Mouse (Mus musculus) adrenal gland, adult 2 months (tissue): ENCODE results near the gene Fes. TPM values are rescaled to one million over a fixed set of nuclear protein-coding genes. Genes with fewer than 3 reads are reported as not detected.
"Not testable (repeated sequence)": the region's sequence is repeated elsewhere in the genome, so short reads cannot be mapped to it uniquely, and the experiment has no call there.

Experiments
- DNase-seq: peaks from one replicate; pipeline ENCODE4 v3.0.0; 2021
- polyA plus RNA-seq: library from polyadenylated mRNA; depleted of rRNA; stranded (reverse); fragments of >200 nt; gene quantifications from 2 replicates; pipeline ENCODE4 v1.2.3, GENCODE M21; 2012
- total RNA-seq, 2 experiments: library from RNA; stranded (reverse); gene quantifications; 2 replicates each; pipeline ENCODE4 v1.2.3; 2021

The Fes gene
- total and polyA plus RNA-seq, 3 experiments = 7.9 to 14.8 (median 13.0) TPM

DNA sequence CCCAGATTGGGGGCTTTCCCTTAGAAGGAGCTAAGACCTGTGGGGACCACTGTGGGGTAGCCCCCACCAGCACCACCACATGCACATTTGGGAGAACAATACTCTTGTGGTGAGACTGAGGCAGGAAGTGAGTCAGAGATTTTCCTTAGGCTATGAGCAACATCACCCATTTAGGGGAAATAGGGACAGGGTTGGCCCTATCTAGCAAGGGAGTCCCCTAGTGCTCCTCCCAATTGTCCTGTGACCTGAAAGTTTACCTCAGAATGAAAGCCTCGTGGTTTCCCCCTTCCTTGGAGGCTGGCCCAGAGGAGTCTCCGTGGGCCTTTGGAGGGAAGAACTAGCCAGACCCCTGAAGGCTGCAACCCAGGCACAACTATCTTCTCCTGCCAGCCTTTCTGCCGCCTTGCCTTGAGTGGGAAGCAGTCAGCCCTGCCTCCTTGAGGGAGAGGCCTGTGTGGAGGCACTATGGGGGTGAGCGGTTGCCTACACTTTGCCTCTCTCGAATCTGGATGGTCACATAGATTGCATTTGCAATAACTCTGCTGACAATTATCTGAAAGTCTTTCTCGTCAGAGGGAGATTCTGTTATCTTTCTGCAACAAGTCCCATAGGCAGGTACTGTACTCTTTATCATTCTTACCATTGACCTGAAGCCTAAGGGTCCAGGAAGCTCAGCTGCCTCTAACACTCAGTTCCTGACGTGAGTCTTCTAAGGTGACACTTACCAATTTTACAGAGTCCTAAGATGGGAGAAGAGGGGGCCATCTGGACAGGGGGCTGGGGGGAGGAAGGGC is 16.6 kb upstream of the Fes start:
- DNase-seq = peak; percentile 25

DNA sequence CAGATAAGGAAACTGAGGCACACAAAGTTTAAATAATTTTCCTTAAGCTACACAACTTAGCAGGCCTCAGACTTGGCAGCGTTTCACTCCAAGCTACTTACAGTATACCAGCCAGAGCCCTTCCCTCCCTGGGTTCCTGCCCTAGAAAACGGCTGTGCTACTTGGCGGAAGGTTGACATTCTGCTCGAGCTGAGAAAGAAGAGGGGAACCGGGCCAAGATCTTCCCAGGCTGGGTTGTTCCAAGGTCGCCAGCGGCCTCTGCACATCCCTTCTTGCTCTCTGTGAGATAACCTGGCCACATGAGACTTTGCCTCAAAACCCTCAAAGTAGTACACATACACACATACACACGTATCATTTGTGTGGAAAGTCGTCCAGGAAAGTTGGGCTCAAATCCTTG is 15.8 kb upstream of the Fes start:
- peak; percentile 88 for DNase-seq

DNA sequence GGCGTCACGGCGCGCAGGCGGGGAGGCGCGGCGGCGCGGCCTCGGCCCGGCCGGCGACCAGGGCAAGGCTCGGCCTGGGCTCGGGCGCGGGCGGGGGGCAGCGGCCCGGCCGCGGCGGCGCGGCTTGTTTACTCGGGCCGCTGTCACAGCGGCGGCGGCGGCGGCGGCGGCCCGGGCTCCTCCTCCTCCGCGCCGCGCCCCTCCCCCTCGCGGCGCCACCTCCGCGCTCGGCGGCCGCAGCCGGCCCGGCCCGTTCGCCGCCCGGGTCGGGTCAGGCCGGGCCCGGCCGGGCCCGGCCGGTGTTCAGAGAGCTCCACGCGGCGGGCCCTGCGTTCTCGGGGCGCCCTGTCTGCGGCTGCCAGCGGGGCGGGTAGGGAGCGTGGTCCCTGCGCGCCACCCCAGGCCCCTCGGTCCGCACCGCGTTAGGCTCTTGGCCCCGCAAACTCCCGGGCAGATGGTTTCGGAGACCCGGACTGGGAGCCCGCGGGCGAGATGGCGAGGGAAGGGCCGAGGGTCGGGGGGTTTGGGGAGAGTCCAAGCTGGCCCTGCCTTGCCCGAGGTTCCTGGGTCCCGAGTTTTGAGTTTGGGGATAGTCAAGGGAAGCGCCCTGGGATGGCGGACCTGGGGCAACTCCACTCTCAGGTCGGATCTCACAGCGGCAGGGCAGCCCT is 15.0 kb upstream of the Fes start:
- DNase-seq = peak; percentile 86

DNA sequence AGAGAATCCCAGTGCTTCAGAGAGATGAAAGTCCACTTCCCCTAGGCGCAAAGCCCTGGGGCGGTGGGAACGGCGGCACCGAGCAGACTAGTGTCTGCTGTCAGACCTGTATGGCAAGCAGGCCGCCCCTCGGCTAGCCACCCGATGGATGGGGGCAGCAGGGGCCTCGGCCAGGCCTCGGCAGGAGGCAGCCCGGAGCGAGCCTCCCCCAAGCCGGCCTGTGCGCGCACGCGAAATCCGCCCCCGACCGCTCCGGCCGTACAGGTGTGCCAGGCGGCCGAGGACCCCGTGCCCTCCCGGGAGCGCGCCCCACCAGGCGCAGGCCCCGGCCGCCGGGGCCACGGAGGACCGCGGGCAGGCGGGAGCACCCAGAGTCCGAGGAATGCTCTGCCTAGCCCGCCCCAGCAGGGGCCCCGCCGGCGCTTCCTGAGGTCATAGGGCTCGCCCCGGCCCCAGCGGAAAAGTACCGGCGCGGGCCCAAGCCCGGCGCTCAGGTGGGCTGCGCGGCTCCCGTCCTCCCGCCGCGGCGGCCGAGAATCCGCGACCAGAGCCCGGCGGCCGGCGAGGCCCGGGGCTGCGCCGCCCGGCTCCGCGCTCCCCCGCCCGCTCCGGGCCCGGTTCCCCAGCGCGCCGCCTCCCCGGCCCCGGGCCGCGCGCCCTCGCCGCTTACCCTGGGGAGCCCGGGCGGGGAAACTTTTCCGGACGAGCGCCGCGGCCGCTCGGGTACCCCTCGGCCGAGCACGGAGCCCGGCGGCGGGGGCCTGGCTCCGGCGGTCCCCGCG is 14.3 kb upstream of the Fes start:
- peak; percentile 78 for DNase-seq

DNA sequence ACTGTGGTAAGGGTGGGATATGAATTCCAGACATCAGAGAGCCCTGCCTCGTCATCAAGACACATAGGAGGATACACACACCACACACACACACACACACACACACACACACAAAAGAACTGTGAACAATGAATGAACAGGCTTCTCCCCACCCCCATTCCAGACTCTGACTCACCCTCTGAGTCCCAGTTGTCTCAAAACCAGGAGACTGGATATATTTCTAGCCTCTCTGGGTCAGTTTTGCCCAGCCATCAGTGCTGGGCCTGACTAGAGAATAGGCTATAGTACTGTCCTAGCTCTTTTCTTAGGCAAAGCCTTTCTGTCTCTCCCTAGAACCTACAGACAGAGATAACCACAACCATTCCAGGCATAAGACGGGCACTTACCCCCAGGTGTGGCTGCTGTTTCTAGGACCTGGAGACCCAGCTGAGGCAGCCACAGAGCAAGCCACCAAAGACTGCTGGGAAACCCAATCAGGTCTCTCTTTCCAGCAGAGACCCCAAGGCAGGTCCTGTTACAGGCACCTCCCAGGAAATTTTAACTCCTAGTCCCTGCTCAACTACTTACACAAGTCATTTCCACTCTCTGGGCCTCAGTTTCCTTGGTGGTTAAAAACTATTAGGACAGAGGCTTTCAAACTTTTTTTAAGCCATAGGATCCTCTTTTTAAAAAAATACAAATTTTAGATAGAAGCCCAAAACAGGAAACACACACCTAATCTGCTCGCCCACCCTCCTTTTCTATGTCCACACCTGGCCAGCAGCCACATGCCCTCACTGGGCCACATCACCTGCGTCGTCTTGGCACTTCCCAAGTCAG is 13.5 kb upstream of the Fes start:
- DNase-seq = peak; percentile 78

DNA sequence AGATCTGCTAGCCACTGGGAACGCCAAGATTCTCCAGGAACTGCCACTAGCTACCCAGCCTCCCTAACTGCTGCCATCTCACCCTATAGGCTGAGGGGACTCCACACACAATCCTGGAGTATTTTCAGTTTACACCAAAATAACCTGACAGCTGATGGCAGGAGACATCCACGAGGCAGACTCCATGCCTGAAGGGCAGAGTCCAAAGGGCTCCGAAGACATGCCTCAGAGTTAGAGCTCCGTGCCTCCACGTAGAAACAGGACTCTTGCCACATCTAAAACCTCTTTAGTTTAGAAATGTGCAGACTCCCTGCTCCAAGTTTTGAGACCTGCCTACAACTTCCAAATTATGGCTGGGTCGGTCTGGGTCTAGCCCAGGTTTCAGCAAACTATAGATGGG is 12.8 kb upstream of the Fes start:
- DNase-seq = peak; percentile 41

DNA sequence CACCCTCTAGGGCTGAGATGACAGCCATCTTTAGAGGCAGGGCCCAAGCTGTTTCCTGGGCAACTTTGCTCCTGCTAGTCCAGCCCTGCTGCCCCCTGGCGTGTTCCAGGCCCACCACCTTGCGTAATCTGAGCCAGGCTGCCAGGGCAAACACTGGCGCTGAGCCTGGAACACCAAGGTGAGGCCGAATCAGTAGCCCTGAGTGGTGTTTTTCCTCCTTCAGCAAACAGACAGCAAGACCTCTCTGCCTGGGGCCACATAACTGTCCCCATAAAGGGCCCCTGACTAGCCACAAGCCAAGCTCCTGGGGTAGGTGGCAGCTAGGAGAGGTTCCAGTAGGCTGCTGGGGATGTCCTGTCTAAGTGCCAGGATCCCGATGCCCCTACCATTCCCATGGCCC is 12.4 kb upstream of the Fes start:
- peak; percentile 88 for DNase-seq

DNA sequence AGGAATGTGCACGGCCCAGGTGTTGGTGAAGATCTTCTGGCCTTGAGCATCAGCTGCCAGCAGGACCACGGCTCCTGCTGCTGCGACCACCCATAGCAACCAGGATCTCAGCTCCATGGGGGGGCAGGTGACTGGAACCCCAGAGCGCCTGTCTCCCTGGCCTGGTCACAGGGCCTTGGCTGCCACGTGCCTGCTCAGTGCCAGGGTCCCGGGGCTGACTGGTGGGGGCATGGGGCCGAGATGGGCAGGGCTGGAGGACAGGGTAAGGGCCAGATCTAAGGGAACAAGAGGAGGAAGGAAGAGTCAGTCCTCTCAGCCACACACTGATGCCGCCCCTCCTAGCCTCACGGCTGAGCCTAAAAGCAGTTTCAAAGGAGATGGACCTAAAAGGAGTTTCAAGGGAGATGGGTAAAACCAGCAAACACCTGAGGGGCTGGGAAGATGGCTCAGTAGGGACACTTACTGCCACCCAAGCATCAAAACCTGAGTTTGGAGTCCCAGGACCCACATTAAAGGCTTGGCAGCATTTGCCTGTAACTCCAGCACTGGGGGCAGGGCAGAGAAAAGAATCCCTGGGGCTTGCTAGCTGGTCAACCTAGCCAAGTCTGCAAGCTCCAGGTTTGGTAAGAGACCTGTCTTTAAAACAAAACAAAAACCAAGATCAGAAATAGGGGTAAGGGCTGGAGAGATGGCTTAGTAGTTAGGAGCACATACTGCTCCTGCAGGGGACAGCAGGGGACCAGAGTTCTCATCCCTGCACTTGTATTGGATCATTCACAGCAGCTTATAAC is 11.1 kb upstream of the Fes start:
- peak; percentile 39 for DNase-seq

DNA sequence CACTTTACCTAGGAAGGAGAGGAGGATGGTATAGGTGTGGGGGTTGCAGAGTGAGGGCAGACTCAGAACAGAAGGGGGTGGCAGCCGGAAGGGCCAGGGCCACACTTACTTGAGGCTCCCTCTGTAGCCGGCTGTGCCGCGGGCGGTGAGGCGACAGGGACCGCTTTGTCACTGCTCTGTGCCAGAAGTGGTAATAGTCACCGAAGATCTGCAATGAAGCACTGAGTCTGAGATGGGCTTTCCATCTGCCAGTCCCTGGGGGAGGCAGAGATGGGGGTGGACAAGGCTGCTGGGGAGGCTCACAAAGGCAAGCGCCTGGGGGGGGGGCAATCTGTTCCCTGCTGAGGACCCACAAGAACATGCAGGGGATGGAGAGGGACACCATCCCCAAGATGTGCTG is 10.2 kb upstream of the Fes start:
- DNase-seq = no peak

DNA sequence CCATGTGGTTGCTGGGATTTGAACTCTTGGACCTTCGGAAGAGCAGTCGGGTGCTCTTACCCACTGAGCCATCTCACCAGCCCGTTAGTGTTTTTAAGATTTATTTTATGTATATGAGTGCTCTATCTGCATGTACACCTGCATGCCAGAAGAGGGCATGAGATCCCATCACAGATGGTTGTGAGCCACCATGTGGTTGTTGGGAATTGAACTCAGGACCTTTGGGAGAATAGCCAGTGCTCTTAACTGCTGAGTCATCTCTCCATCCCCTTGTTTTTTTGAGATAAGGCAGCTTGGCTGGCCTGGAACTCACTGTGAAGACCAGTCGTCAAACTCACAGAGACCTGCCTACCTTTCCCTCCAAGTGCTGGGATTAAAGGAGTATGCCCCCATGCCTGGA is 8.7 kb upstream of the Fes start:
- DNase-seq = not testable (repeated sequence)

DNA sequence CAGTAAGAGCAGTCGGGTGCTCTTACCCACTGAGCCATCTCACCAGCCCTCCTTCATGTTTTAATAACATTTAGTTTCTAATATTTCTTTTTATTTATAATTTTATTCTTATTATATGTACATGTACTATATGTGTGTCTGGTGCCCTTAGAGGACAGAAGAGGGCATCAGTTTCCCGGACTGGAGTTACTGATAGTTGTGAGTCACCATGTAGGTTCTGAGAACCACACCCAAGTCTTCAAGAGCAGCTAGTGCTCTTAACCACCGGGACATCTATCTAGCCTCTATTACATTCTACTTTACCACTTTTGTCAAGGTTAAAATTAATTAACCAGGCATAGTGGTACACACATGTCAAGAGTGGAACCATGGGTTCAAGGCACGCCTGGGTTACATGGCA is 6.9 kb upstream of the Fes start:
- no peak for DNase-seq

DNA sequence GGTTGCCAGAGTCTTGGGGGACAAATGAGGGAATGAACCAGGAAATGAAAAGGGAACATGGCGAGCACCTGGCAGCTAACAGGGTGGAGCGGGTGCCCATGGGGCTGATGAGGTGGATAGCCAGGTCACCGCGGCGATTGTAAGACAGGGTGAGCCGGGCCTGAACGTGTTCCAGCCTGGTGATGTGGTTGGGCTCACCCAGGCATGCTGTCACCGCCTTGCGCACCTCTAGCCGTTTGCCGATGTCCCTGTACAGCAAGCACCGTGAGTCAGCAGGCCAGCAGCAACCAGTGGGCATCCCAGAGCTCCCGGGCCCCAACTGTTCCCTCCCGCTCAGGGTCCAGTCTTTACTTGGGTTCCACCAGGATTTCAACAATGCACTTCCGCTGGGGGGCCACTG is 4.4 kb upstream of the Fes start:
- DNase-seq = no peak

DNA sequence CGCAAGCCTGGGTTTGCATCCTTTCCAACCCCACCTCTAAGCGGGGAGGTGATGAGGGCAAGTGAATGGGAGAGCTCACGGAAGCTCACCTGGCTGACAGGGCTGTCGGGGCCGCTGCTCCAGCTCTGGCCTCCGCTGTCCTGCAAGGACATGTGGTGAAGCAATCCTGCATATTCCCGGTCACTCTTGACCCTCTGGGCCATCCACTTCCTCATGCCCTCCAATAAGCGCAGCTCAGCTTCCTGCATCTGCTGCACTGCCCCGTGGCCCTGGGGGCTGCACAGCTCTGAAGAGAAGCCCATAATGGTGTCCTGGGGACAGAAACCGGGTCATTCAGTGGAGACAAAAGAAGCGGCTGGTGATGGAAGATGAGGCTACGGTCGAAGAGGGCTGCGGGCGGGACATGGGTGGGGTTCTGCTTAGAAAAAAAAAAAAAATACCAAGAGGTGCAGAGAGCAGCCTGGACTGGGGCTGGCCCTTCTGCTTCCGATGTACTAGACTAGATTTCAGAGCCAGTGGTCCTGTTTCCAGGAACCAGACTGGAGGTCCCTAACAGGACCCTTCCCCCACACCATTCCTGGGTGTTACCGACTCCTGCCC is 613 bp downstream of the Fes start:
- peak; percentile 54 for DNase-seq

DNA sequence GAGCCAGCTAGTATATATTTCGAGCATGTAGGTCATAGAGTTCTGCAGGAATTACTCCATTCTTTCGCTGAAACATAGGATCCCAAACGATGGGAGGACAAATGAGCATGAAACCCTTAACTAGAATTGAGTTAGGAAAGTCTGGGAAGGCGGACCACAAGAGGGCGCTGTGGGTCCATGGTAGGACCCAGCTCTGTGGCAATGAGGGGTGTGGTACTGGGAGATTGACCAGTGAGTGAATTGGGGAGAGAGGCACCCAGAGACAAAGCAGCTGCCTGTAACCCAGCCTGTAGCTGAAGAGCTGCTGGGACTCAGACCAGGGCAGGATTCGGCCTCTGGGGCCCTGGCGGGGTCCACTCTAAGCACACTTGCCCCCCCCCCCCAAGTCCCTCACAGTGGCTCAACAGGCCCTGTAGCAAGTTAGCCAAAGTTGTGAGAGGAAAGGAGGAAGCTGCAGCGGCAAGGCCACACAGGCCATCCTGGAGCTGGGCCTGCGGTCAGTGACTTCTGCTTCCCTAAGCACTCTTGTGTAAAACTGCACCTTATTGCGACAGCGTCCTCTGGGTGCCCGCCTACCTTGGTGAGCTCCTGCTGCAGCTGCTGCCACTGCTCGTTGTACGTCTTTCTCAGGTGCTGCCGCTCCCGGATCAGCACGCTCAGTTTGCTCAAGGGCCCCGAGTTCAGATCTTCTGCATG is 1.4 kb downstream of the Fes start:
- DNase-seq = peak; percentile 91

DNA sequence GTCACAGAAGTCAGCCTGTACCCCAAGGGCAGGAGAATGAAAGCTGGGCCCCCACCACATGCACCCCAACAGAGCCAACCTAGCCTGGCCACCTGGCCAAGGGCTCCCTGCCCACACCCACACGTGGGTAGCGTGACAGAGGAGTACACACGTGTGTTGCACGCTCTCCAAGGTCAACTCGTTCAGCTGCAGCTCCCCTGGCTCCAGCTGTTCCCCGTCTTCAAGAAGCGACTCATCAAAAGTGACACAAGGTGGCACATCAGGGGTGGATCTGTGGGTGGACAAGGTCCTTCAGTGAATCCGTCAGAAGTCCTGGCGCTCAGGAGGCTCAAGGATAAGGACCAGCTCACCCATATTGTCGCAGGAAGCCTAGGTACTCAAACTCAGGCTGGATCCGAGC is 4.8 kb downstream of the Fes start:
- DNase-seq = no peak

DNA sequence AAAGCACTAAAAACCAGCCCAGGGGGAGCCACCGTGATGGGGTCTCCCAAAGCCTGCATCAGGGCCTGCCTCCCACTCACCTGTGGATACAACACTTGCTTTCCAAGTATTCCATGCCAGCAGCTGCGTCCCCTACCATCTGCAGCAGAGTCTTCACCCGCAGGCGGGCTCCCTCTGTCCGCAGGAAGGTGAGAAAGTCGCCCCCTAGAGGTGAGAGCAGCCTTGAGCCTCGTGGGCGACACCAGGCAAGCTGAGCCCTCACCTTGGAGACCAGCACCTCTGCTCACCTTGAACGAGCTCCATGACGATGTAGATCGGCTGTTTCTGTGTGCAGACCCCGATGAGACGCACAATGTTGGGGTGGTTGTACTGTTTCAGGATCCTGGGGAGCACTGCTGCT is 8.2 kb downstream of the Fes start:
- DNase-seq = no peak

DNA sequence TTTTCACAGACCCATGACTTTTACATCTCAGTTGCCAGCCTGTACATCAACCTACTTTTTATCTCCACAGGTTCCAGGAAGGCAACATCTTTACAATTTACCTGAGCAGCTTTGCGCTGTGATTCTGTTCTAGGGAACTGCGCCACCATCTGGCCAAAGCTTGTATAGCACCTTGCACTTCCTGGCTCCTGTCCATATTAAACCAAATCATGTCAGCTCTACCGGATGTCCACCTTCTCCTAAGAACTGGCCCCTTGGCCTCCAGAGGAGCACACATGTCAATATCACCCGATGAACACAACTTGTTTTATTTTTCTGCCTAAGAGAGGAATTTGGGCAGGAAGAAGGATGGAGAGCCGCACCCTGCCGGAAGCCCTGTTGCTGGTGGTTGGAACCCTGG is 10.3 kb downstream of the Fes start:
- DNase-seq = peak; percentile 60

DNA sequence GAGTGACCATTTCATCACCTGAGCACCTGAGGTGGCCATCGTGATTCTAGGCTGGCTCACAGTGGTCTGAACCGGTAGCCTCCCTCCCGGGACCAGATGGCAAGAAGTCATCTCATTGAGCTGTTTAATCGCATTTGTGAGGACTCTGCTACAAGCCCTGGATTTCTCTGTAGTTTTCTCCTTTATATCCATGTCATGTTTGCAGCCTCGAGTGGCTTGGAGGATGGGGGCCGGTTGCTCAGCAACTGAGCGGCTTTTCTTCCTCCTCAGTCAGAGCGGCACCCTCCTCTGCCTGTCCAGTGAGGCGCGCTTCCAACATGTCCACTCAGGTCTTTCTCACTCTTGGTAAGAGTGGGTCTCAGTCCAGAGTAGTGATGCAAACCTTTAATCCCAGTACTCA is 11.6 kb downstream of the Fes start:
- DNase-seq = no peak

DNA sequence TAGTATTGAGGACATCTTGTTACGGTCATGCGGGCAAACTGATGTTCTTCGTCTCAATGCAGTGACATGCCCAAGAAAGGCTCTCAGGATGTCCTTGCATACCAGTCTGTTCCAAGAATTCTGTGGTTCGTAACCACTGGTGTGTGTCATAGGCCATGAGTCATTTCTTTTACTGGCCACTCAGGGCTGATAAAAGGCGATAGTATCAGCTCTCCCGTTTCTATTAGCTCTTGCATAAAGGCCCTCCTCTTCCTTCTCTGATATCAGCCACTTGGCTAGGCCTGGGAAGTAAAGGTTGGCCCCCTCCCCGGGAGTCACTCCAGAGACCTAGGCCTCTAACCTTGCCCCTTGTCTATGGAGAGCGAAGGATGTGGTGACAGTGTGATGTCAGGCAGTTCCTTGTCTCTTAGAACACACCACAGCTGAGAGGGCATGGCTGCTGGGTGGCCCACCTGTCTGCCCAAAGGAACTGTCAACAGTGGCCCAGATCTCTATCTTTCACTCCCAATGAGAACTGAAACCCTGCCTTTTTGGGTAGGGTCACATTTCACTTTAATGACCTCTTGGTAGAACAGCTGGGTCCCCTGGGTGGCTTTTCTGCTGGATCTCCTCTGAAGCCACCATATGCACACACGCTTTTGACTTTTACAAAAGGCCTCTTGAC is 12.2 kb downstream of the Fes start:
- DNase-seq = peak; percentile 81

DNA sequence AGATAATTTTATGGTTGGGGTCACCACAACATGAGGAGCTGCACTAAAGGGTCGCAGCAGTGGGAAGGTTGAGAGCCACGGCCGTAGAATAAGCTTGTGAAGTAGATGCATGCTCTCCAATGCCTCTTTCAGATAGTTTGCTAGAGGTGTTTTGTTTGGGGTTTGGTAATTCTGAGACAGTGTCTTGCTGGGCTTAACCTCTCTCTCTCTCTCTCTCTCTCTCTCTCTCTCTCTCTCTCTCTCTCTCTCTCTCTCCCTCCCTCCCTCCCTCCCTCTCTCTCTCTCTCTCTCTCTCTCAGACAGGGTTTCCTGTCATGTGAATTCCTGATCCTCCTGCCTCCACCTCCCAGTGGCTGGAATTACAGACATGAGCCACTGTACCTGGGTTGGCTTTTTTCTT is 13.0 kb downstream of the Fes start:
- no peak for DNase-seq
